Mouse (Mus musculus) neural tube, embryonic 13.5 days (tissue): Measurements from ENCODE around the gene Pla2g16. TPM values are rescaled to one million over a fixed set of nuclear protein-coding genes. Genes with fewer than 3 reads are reported as not detected.
A peak's percentile ranks its signal among the peaks of the same experiment; 100 is the strongest.

Experiments
- ATAC-seq: fragments of 200-750 bp; cut with Nextera tagmentation; 2 replicates; pipeline ENCODE4 v1.8.0; 2017; ENCODE audit warnings: low read depth, mild to moderate bottlenecking, moderate TSS enrichment, moderate library complexity
- H3K27ac ChIP-seq: fragments of 300-500 bp; sonication (generic); replicated peaks from 2 replicates; pipeline ENCODE4 v1.5.1; 2015; ENCODE audit warnings: moderate library complexity, mild to moderate bottlenecking, inconsistent platforms
- H3K27me3 ChIP-seq: fragments of 300-500 bp; sonication (generic); 2 replicates; pipeline ENCODE4 v1.6.1; 2015; ENCODE audit warnings: mild to moderate bottlenecking, inconsistent platforms
- H3K36me3 ChIP-seq: fragments of 300-500 bp; sonication (generic); 2 replicates; pipeline ENCODE4 v1.6.1; 2015; ENCODE audit warnings: mild to moderate bottlenecking, inconsistent platforms
- H3K4me1 ChIP-seq: fragments of 300-500 bp; sonication (generic); replicated peaks from 2 replicates; pipeline ENCODE4 v1.6.1; 2015; ENCODE audit warnings: inconsistent platforms
- H3K4me2 ChIP-seq: fragments of 300-500 bp; sonication (generic); 2 replicates; pipeline ENCODE4 v1.6.1; 2015; ENCODE audit warnings: inconsistent platforms, mild to moderate bottlenecking, moderate library complexity
- H3K4me3 ChIP-seq: fragments of 300-500 bp; sonication (generic); 2 replicates; pipeline ENCODE4 v1.5.1; 2015; ENCODE audit warnings: mild to moderate bottlenecking, inconsistent platforms
- H3K9ac ChIP-seq: fragments of 300-500 bp; sonication (generic); 2 replicates; pipeline ENCODE4 v1.6.1; 2015; ENCODE audit warnings: moderate library complexity, mild to moderate bottlenecking, inconsistent platforms
- H3K9me3 ChIP-seq: fragments of 300-500 bp; sonication (generic); 2 replicates; pipeline ENCODE4 v1.6.1; 2016; ENCODE audit warnings: inconsistent platforms
- WGBS: fragments of 180-500 bp; shearing (Covaris S2); methylation state at CpG from one replicate; pipeline ENCODE4 v1.1.7; 2015; 5-methylcytosine and 5-hydroxymethylcytosine counted together
- polyA plus RNA-seq: library from polyadenylated mRNA; unstranded; fragments of >200 nt; fragmentation: Nextera tagmentation; extraction: Ambion mirVana; gene quantifications from 2 replicates; pipeline ENCODE4 v1.2.1, GENCODE M21; 2015

Gene Pla2g16
- 2.9 and 4.8 TPM in 2 replicates for polyA plus RNA-seq

DNA sequence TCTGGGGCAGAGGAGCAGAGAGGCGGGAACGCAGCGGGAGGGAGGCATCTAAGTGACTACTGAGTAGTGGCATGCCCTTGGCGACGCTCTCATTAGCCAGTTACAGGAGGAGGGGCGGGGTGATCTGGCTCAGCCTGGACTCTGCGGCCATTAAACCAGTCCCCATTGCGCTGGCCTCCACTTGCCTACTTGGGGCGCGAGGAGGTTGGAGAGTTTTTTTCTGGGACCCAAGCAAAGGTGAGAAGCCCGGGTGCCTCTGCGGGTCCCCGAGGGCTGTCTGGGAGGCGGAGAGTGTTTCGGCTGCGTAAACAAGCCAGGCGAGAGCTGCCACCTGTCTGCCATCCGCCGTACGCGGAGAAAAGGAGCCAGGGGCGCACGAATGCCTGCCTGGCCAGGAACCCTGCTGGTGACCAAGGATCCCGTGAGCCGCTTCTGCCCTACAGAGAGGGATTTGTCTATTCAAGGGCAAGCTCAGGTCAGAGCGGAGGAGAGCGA is at the start of gene Pla2g16:
Pla2g16 (plus strand) TSS at position 132 of the 495 bp plus-strand sequence.
- H3K27ac ChIP-seq = no peak within 1 kb of the TSS
- no peaks in the 10 kb centered on the region for H3K9me3 ChIP-seq
- peak within 1 kb of the TSS; percentile 55 for H3K9ac ChIP-seq
- under 1% methylated on average over 27 of the region's 27 CpGs for WGBS
- peaks cover 22% of the 10 kb centered on the region for H3K27me3 ChIP-seq
- peak; percentile 80 for ATAC-seq
- H3K36me3 ChIP-seq = no peaks in the 10 kb centered on the region
- H3K4me3 ChIP-seq = peak within 1 kb of the TSS; percentile 40
- H3K4me1 ChIP-seq = peaks cover 10% of the 10 kb centered on the region
- peak within 1 kb of the TSS; percentile 64 for H3K4me2 ChIP-seq

DNA sequence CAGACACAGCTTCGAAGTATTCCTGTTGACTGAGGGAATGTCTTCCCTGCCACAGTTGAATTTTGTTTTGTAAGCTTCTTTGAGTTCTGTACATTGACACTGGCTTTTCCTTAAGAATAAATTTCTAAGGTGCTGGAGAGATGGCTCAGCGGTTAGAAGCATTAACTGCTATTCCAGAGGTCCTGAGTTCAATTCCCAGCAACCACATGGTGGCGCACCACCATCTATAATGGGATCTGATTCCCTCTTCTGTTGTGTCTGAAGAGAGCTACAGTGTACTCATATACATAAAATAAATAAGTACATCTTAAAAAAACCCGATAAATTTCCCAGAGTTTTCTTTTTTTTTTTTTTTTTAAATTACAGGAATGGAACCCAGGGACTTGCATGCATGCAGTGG is 49.2 kb upstream of the Pla2g16 start:
- H3K9ac ChIP-seq = no peak overlapping the region
- H3K4me3 ChIP-seq = no peak overlapping the region
- 75% methylated on average over 4 of the region's 4 CpGs for WGBS
- no peaks in the 10 kb centered on the region for H3K27me3 ChIP-seq
- H3K27ac ChIP-seq = no peak overlapping the region
- H3K4me2 ChIP-seq = no peak overlapping the region
- H3K9me3 ChIP-seq = no peaks in the 10 kb centered on the region
- no peak for ATAC-seq
- peaks cover 28% of the 10 kb centered on the region for H3K36me3 ChIP-seq
- no peaks in the 10 kb centered on the region for H3K4me1 ChIP-seq

DNA sequence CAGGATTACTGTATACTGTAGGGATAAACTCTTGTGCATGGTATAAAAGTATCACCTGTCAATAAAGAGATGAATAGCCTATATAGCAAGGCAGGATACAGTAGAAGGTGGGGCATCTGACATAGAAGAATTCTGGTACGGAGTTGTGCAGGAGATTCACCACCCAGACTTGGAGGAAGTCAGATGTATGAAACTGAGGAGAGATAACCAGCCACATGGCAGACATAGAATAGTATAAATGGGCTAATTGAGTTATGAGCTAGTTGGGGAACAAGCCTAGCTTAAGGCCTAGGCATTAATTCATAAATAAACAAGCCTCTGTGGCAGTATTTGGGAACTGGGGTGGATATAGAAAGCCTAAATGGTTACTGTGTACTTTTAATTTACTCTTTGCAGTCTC is 40.8 kb upstream of the Pla2g16 start:
- no peaks in the 10 kb centered on the region for H3K4me1 ChIP-seq
- H3K27me3 ChIP-seq = no peaks in the 10 kb centered on the region
- no peak overlapping the region for H3K9ac ChIP-seq
- no peak overlapping the region for H3K4me3 ChIP-seq
- peaks cover 33% of the 10 kb centered on the region for H3K36me3 ChIP-seq
- H3K9me3 ChIP-seq = no peaks in the 10 kb centered on the region
- WGBS = 85% methylated on average over 1 of the region's 1 CpGs
- no peak overlapping the region for H3K27ac ChIP-seq
- no peak overlapping the region for H3K4me2 ChIP-seq
- no peak for ATAC-seq

DNA sequence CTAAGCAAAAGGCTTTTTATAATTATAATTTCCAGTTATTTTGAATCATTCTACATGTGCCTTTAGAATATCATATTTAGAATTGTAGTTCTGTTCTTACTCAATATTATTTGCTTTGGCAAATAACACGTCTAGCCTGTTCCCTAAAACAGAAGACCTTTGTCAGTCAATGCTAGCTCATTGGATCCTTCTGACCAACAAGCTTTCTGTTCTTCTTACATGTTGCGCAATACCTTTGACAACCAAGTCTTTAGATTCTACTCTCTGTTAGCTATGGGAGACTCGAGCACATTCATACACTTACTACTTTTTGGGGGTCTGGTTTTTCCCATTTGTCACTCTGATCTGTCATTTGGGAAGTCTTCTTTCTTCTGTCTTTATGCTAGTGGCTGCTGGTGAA is 35.6 kb upstream of the Pla2g16 start:
- H3K36me3 ChIP-seq = peaks cover 62% of the 10 kb centered on the region

DNA sequence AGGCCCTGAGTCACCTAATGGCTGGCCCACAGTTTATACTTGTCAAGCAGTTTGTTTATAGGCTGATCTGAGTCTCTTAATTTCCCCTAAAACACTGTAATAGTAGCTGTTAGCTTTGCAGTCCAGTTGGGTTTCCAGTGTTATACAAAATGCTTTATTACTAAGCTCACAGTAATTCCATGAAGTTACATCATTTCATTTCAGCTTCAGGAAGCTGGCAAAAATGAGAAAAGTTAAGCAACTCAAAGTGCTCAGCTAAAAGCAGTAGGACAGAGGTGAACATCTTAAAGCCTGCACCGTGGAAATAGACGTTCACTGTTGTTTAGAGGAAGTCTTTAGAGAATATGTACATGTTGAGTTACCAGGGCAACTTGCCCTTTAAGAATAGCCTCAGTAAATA is 34.4 kb upstream of the Pla2g16 start:
- Histone ChIP-seq H3K4me1 (no peaks in the 10 kb centered on the region), H3K4me2 (no peak overlapping the region), H3K9me3 (no peaks in the 10 kb centered on the region), H3K27me3 (no peaks in the 10 kb centered on the region), H3K36me3 (peaks cover 54% of the 10 kb centered on the region), H3K4me3 (no peak overlapping the region), H3K9ac (no peak overlapping the region), H3K27ac (no peak overlapping the region)
- 93% methylated on average over 2 of the region's 2 CpGs for WGBS
- no peak for ATAC-seq

More for the DNA sequence above, 35.6 kb upstream of the Pla2g16 start:
- H3K4me3 ChIP-seq = no peak overlapping the region
- no peak overlapping the region for H3K4me2 ChIP-seq
- no peak overlapping the region for H3K27ac ChIP-seq
- ATAC-seq = no peak
- no peaks in the 10 kb centered on the region for H3K9me3 ChIP-seq
- no peak overlapping the region for H3K9ac ChIP-seq
- WGBS = 90% methylated on average over 3 of the region's 3 CpGs
- H3K4me1 ChIP-seq = no peaks in the 10 kb centered on the region
- no peaks in the 10 kb centered on the region for H3K27me3 ChIP-seq

DNA sequence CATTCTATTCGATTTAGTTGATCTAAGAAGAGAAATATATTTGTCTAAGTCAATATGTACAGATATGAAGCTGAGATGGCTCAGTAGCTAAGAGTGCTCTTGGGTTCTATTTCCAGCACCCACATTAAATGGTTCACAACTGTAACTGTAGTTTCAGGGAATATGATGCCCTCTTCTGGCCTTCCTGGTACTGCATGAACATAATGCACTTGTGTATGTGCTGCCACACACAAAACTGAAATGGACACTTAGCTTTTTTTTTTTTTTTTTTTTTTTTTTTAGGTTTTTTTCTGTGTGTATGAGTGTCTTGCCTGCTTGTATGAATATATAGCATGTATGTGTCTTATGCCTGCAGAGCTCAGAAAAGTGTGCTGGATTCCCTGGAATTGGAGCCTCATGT is 34.0 kb upstream of the Pla2g16 start:
- H3K9ac ChIP-seq = no peak overlapping the region
- no peaks in the 10 kb centered on the region for H3K9me3 ChIP-seq
- peaks cover 53% of the 10 kb centered on the region for H3K36me3 ChIP-seq
- no peaks in the 10 kb centered on the region for H3K27me3 ChIP-seq
- H3K4me2 ChIP-seq = no peak overlapping the region
- 93% methylated on average over 1 of the region's 1 CpGs for WGBS
- H3K4me1 ChIP-seq = no peaks in the 10 kb centered on the region
- no peak overlapping the region for H3K27ac ChIP-seq
- ATAC-seq = no peak
- H3K4me3 ChIP-seq = no peak overlapping the region

DNA sequence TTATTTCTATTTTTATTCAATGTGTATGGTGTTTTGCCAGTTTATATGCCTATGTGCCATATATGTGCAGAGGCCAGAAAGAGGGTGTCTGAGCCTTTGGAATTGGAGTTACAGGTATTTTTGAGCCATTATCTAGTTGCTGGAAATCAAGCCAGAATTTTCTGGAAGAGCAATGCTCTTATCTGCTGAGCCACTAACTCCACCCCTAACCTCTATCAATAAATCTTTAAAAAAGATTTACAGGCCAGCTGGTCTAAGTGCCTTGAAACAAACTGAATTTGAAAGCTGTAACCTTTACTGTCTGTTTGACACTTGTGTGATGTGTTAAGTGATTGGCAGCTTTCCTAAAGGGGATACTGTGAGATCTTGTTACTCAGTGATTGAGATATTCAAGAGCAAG is 33.5 kb upstream of the Pla2g16 start:
- H3K36me3 ChIP-seq = peaks cover 49% of the 10 kb centered on the region
- no peak overlapping the region for H3K4me3 ChIP-seq

DNA sequence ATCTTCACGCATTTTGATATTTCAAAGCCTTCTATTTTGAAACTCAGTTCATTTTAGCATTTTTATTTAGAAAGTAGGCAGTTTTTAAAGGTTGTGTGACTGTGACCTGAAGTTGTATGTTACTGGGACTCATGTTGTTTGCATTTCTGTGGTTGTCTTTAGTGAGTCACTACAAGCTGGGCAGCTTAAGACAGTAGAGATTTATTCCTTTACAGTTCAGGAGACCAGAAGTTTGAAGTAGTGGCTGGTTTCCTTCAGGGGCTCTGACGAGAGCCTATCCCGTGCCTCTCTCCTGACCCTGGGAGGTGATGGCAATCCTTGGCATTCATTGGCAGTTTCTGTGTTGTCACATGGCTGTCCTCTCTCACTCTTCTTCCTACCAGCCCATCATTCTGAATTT is 32.4 kb upstream of the Pla2g16 start:
- 84% methylated on average over 3 of the region's 3 CpGs for WGBS
- no peaks in the 10 kb centered on the region for H3K9me3 ChIP-seq
- H3K27ac ChIP-seq = no peak overlapping the region
- no peak overlapping the region for H3K4me3 ChIP-seq
- H3K4me1 ChIP-seq = no peaks in the 10 kb centered on the region
- H3K36me3 ChIP-seq = peaks cover 45% of the 10 kb centered on the region
- H3K9ac ChIP-seq = no peak overlapping the region
- H3K27me3 ChIP-seq = no peaks in the 10 kb centered on the region
- ATAC-seq = no peak
- no peak overlapping the region for H3K4me2 ChIP-seq

More for the DNA sequence above, 33.5 kb upstream of the Pla2g16 start:
- no peak for ATAC-seq
- Histone ChIP-seq H3K27ac (no peak overlapping the region), H3K4me1 (no peaks in the 10 kb centered on the region), H3K27me3 (no peaks in the 10 kb centered on the region), H3K4me2 (no peak overlapping the region), H3K9ac (no peak overlapping the region), H3K9me3 (no peaks in the 10 kb centered on the region)

DNA sequence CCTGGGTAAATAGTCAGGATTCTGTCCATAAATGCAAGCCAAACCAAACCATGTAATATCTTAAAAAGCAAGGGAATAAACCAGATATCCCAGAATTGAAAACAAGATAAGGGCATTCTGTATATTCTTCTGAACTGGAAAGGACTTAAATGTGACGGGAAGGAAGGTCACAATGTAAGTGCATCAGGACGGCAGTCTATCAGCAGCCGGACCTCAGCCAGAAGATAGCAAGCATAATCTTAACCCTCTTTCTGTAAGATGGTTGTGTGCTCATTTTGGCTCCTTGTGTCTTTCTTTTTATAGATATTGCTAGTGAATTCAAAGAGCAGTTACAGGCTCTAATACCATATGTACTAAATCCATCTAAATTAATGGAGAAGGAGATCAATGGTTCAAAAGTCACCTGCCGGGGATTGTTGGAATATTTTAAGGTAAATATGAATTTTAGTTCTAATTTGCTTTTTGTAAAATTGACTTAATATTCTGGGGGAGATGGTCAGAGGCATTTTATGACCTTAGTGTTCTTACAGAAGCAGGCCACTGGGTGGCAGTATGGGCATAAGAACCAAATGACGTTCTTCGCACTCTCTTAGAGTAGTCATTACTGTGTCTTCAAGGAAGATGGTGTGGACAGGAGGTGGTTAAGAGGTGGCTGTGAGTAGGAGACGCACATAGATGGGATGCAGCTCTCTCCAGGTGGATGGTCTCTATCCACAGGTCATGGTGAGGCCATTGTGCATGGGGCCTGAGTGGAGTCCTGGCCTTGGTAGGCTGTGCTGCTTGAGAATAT is 28.4 kb upstream of the Pla2g16 start:
- 58% methylated on average over 7 of the region's 7 CpGs for WGBS
- Histone ChIP-seq H3K27me3 (no peaks in the 10 kb centered on the region), H3K36me3 (peaks cover 38% of the 10 kb centered on the region), H3K27ac (no peak overlapping the region), H3K9me3 (no peaks in the 10 kb centered on the region), H3K4me3 (no peak overlapping the region), H3K9ac (no peak overlapping the region), H3K4me2 (no peak overlapping the region), H3K4me1 (peaks cover 5% of the 10 kb centered on the region)
- peak; percentile 79 for ATAC-seq

DNA sequence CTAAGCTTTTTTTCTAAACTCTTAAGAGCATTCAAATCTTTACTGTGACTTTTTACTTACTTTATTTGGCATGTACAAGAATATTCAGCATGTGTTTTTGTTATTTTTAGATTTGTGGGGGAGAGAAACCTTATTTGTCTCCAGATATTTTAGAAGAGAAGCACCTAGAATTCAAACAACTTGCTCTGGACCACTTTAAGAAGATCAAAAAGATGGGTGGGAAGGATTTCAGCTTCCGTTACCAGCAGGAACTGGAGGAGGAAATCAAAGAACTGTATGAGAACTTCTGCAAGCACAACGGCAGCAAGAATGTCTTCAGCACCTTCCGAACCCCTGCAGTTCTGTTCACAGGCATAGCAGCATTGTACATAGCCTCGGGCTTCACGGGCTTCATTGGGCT is 25.4 kb upstream of the Pla2g16 start:
- 97% methylated on average over 5 of the region's 5 CpGs for WGBS
- no peak overlapping the region for H3K9ac ChIP-seq

DNA sequence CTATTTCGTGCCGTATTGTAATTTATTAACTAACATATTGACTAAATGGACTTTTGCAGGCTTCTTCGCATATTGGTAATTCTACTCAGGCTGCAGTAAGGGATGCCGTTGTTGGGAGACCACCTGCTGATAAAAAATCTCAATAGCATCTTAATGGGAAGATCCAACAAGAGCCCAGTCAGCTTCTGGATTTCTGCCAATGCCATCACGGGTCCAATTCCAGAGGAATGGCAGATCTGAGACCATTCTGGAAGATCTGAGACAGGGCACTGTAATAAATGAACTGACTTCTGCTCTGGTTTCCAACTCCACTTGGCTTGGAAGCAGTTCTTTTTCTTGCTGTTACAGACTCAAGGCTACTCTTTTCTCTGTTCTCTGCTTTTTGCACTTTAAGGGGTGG is 23.4 kb upstream of the Pla2g16 start:
- no peak for ATAC-seq
- H3K4me3 ChIP-seq = no peak overlapping the region
- no peak overlapping the region for H3K9ac ChIP-seq
- no peak overlapping the region for H3K4me2 ChIP-seq
- H3K36me3 ChIP-seq = peaks cover 34% of the 10 kb centered on the region
- no peaks in the 10 kb centered on the region for H3K9me3 ChIP-seq
- H3K27ac ChIP-seq = no peak overlapping the region
- H3K4me1 ChIP-seq = peaks cover 8% of the 10 kb centered on the region
- 56% methylated on average over 5 of the region's 5 CpGs for whole genome bisulfite sequencing
- no peaks in the 10 kb centered on the region for H3K27me3 ChIP-seq

More for the DNA sequence above, 25.4 kb upstream of the Pla2g16 start:
- Histone ChIP-seq H3K4me3 (no peak overlapping the region), H3K27me3 (no peaks in the 10 kb centered on the region), H3K27ac (no peak overlapping the region), H3K9me3 (no peaks in the 10 kb centered on the region), H3K4me1 (peaks cover 8% of the 10 kb centered on the region), H3K4me2 (no peak overlapping the region), H3K36me3 (peaks cover 34% of the 10 kb centered on the region)
- no peak for ATAC-seq

DNA sequence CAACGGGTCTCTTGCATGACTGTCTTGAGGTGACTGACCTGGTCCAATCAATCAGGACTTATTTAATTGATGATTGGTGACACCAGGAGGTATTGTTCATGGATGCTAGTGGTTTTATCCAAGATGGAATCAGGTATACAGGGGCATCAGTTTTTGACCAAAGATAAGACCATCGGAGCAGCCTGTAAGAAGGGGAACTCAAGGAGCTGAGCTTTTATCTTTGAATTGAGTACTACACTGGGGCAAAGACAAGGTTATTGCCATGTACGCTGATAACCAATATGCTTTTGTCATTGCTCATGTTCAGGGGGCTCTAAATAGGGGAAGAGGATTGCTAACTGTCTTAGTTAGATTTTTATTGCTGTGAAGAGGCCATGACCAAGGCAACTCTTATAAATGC is 8.3 kb upstream of the Pla2g16 start:
- Histone ChIP-seq H3K36me3 (no peaks in the 10 kb centered on the region), H3K4me1 (no peaks in the 10 kb centered on the region), H3K9ac (no peak overlapping the region), H3K4me3 (no peak overlapping the region), H3K4me2 (no peak overlapping the region), H3K27me3 (no peaks in the 10 kb centered on the region), H3K27ac (no peak overlapping the region), H3K9me3 (peaks cover 6% of the 10 kb centered on the region; the same call in 1 of the 2 replicates)
- 93% methylated on average over 3 of the region's 3 CpGs for WGBS
- ATAC-seq = no peak
